Mouse (Mus musculus): ENCODE data around the gene Zfp414.
"Not testable (repeated sequence)": the region's sequence is repeated elsewhere in the genome, so short reads cannot be mapped to it uniquely, and the experiment has no call there.

The Zfp414 gene

DNA sequence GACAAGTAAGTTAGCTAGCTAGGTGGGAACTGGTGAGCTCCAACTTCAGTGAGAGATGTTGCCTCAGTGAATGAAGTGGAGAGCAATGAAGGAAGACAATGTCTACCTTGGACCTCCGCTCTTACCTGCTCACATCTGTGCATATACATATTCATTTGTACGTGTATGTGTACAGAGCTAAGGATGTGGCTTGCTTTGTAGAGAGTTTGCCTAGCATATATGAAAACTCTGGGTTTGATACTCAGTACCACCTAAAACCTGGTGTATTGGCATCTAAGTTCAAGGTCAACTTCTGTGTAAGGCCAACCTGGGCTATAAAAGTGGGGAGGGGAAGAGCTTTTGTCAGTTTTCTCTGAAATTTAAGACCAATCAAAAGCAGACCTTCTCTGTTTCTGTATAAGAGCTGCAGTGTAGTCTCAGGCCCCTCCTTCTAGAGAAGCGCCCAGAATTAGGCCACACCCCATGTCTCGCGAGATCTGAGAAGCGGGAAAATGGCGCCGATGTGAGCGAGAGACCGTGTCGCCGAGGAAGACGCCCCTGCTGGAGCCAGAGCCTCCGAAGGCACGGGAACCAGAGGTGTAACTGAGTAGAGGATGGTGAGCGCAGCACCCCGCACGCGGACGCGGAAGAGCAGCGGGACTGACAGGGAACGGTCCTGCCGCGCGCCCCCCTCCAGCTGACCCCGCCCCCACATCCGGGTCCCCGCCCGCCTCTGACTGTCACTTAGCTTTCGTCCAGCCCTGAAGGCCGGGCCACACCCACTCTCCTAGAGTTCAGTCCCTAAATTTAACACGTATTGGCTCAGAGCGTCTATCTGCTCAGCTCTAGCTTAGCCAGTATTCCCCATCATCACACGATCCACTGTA is at the start of gene Zfp414:
TSS of gene Zfp414 (plus strand) at position 470 of the 866 bp plus-strand sequence.
- DNase-seq: peak; percentile 88

DNA sequence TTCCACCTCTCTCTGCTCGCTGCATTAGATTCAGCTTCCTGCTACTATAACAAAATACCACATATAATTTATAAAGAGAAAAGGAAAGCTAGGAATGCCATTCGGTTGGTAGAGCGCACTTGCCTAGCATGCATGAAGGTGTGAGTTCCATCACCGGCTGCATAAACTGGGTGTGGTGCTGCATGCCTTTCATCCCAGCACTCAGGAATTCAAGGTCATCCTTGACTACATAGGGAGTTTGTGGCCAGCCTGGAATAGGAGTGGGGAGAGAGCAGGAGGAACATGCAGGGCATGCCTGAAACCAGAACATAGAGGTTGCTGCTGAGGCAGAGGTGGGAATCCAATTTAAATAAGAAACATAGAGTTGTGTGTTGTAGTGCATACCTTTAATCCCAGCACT is 44.8 kb upstream of the Zfp414 start:
- no peak for DNase-seq

DNA sequence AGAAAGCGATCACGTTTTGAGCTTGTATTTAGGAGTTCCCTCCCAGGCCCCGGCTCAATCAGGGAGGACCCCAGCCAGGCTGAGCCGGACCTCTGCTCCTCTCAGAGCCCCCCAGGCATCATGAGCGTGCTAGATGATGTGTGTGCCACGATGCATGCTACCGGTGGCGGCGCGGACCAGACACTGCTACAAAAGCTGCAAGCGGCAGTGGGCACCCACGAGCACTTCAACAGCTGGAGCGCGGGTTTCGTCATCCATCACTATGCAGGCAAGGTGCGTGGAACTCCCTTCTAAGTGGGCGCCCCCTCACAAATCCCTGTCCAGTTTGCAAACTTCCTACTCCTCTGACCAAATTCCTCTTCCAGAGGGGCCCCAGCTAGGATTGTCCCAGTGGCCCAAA is 42.9 kb upstream of the Zfp414 start:
- DNase-seq: no peak

DNA sequence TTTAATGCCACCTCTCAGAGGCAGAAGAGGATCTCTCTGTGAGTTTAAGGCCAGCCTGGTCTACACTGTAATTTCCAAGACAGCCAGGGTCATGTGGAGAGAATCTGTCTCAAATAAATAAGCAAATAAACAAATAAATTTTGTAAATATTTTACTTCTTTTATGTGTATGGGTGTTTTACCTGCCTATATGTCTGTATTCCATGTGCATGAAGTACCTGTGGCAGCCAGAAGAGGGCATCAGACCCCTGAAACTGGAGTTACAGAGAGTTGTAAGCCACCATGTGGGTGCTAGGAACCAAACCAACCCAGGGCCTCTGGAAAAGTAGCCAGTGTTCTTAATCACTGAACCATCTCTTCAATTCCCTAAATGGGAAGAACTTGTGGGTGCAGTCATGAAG is 31.6 kb upstream of the Zfp414 start:
- DNase-seq: no peak

DNA sequence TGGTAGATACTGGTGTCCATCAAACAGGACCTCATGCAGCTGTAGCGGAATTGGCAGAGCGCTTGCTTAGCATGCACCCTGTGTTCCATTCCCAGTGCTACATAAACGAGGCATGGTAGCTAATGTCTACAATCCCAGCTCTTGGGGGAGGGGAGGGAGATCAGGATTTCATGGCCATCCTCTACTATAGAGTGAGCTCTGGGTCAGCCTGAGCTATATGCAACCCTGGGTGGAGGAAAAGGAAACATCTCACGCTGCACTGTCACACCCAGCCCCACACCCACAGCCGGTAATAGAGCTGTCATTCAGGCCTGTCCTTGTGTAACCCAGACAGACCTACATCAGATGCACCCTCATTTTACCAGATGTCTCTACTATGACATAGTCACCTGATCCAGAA is 30.4 kb upstream of the Zfp414 start:
- DNase-seq: no peak

DNA sequence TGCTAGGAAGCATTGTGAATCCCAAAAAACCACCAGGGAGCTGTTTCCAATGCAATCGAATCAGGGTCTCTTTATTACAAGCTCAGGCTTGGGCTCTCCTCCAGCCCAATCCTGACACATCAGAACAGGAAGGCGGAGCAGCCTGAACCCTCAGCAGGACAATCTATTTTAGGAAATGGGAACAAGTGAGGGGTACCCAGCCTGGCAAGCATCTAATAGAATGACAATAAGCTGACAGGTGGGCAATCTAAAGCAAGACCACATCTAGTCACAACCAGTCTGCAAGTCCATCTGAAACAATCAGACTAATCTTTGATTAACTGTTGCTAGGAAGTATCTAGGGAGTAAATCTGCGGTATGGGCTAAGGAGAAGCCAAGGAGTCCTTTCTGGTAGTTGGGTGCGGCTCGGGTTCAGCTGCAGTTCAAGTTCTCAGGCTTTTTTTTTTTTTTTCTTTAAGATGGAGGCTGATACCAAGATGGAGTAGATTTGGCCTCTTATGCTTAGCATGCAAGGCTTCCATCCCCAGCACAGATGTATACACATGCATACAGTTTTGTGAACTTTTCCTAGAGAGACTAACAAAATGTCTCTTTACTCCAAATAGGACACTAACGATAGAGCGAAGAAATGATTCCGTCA is 28.9 kb upstream of the Zfp414 start:
- no peak for DNase-seq

DNA sequence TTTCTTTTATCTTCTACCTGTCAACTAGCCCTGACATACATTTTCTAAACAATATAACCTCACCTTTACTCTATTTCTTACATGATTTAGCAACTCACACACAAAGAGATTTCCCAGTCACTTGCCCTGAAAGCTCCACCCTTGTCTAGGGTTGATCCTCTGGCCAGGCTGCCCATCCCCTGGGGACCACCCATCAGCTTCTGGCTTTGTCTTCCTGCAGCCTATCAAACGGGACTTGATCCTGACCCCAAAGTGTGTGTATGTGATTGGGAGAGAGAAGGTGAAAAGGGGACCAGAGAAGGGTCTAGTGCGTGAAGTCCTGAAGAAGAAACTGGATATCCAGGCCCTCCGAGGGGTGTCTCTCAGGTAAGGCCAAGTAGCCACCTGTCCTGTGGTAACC is 28.1 kb upstream of the Zfp414 start:
- DNase-seq: no peak

DNA sequence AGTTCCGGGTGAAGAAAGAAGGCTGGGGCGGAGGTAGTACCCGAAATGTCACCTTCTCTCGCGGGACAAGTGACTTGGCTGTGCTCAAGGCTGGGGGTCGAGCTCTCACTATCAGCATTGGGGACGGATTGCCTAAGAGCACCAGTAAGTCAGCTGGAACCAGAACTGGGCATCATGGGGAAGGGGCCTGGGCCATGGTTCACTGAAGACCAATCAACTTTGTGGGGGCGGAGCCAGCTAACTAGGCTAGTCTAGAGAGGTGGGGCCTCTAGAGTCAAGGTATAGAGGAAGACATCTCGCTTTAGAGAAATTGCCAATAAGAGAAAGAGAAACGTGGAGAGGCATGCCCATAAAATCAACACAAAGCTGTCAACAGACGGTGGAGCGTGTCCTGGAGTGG is 26.9 kb upstream of the Zfp414 start:
- DNase-seq: no peak

DNA sequence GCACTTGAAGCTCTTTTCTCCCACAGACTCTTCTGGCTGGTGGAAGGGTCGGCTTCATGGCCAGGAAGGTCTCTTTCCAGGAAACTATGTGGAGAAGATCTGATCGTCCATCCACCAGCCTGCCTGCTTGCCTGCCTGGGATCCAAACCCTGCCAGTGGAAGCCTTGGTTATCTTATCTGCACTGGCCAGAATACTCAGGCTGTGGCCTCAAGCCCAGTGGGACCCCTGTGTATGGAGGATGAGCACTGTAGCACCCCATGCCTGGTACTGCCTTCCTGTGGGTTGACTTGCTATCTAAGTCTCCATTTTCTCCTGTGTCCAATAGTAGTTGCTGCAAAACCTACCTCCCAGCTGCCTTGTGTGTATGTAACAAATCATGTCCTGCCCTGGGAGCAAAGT is 21.6 kb upstream of the Zfp414 start:
- no peak for DNase-seq

DNA sequence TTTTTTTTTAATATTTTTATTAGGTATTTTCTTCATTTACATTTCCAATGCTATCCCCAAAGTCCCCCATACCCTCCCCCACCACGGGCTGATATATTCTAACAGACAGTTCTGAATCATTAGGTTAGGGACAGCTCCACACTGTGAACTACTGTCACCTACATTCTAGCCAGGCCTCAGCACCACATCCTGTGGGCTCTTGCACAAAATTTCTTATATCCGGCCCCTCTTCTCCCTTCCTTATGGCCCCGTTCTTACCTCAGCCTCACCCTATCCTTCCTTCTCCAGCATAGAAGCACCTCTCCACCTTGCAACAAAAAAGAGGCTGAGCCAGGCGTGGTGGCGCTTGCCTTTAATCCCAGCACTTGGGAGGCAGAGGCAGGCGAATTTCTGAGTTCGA is 18.3 kb upstream of the Zfp414 start:
- no peak for DNase-seq

DNA sequence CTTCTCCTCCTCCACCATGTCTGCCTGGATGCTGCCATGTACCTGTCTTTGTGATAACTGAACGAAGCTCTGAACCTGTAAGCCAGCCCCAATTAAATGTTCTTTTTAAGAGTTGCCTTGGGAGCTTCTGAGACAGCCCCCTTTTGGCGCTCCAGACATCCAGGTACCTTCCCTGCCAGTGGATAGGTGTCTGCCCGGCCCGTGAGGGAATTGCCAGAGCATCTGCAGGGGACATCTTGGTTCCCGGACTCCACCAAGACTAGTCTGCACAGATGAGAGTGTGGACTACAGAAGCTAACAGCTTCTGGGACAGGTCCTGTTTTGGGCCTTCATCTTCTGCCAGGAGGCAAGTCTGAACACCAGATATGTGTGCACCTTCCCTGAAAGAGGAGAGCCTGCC is 15.2 kb upstream of the Zfp414 start:
- DNase-seq: not testable (repeated sequence)

DNA sequence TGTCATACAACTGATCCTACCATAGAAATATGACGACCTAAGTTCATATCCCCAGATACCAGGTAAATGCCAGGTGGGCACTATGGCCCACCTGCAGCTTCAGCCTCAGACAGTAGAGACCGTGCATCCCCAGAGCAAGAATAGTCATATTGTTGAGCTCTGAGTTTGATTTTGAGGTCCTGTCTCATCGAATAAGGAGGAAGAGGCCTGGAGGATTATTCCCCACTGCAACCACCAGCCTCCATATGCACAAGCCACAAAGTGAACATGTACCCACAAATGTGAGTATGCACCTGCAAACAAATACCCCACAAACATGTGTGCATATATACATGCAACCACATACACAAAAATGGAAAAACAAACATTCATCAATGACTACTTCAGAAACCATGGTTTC is 1.6 kb upstream of the Zfp414 start:
- DNase-seq: no peak

DNA sequence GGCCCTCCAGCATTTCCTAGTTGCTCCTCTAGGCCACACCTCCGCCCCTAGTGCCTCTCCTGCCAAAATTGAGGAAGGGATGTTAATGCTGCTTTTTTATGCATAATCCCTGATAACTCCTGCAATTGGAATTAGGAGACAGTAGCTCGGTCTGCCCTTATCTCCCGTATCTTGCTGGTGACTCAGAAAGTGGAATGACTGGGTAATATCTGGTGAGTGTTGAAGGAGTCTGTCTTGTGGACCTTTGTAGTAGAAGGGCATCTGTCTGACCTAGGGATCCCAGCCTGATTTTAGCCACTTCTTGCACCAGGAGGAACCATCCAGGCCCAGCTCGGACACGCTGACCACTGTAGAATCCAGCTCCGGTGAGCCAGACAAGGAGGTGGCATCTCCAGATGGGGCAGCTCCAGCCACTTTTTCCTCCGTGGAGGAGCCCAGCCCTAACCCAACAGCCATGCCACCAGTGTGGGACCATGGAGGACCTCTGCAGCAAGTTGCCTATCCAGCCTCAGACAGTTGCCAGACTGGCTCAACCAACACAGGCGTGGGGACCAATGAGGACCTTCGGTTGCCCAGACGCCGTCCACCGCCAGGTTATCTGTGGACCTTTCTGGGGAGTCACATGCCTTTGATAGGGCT is 716 bp downstream of the Zfp414 start:
- no peak for DNase-seq

DNA sequence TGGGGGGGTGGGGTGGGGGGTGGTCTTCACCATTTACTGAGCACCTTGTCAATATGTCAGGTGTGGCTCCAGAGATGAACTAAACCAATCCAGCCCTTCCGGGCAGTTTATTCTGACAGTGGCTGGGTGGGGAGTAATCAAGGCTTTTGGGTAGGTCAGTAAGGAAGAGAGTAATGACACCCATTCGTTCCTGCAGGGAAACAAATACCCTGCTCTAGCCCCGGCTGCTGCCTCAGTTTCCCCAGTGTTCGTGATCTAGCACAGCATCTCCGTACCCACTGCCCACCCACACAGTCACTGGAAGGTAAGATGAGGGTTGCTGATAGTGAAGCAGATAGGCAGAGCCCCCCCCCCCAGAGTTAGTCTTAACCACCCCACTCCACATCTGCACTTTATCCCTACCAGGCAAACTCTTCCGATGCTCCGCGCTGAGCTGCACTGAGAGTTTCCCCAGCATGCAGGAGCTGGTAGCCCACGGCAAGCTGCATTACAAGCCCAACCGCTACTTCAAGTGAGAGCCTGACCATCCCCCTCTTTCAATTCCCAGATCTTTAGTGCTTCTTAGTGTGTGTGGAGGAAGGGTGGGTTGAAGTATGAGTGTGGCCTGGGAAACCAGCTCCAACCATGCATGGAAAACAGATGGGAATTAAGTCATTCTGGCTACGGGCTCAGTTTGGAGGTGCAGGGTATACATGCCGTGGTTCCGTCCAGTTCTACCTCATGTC is 1.4 kb downstream of the Zfp414 start:
- no peak for DNase-seq

DNA sequence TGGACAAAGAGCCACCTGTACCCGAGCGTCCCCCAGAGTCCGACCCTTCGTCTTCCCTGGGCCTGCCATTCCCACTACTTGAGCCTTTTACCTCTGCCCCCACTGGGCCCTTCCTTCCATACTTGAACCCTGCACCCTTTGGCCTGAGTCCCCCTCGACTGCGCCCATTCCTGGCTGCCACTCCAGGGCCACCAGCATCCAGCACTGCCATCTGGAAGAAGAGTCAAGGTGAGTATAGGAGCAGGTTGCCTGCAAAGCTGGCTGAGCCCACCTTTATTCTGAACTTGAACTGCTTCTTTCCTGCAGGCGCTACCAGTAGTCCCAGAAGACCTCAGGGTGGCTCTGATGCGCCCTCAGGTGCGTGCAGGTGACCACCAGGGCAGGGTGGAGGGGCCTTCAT is 2.3 kb downstream of the Zfp414 start:
- DNase-seq: no peak

DNA sequence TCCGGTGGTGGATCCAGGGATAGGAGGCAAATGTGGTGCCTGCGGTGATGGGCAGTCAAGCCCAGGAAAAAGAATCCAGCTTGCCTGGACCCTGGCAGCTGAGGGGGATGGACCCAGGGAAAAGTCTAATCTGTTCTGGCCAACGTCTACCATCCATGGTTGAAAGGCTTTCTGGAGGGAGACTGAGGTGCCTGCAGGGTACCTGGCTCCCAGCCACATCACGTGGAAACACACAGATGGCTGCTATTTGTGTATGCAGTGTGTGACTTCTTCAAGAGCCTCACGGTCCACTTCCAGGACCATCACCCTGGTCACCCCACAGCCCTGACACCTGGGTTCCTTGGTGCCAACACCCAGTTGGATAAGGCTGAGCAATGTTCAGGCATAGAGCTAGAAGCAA is 2.9 kb downstream of the Zfp414 start:
- DNase-seq: peak; percentile 79

DNA sequence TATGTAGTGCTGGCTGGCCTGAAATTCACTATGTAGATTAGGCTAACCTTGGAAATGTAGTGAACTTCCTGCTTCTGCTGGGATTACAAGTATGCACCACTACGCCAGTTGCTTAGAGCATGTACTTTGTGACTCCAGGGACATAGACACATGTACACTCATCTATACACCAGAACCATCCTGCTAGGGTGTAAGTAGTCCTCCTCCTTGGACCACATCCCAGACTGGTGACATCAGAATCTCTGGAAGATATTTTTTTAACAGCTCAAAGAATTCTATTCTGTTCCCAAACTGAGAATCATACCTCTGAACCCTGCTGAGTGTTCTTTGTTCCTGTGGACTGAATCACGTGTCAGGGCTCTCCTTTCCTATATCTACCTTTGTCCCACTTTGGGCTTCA is 8.1 kb downstream of the Zfp414 start:
- no peak for DNase-seq

DNA sequence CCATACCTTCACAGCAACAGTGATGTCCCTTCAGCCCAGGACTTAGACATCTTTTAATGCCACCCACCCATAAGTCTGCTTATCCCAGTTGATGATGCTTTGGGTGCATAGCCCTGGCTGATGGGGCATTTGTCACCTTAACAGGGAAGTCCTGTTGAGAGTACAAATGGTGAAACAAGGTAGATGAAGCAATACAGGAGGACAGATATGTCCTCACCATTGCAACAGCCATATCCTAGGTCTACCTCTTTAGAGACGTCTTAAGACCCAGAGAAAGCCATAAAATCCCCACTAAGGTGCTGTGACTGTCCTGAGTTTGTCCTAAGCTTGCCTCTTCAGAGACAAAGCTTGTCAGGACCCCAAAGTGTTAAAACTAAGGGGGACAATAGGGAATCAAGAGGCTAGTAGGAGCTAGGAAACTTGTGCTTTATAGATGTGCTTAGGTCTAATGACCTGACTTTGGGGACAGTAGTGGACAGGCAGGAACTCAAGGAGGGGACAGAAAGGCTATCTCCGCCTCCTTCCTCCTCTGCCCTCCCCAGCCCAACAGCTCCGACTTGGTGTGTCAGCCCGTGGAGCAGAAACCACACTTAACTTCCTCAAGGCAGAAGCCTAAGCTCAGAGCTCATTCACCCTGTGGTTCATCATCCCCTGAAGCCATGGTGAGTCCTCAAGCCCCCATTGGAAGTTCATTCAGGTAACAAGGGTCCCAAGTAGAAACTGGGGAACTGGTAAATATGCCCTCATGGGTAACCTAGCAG is 8.8 kb downstream of the Zfp414 start, which contains the start of gene Pram1:
TSS of gene Pram1 (plus strand) at position 541 of the 761 bp plus-strand sequence.
- no peak for DNase-seq

DNA sequence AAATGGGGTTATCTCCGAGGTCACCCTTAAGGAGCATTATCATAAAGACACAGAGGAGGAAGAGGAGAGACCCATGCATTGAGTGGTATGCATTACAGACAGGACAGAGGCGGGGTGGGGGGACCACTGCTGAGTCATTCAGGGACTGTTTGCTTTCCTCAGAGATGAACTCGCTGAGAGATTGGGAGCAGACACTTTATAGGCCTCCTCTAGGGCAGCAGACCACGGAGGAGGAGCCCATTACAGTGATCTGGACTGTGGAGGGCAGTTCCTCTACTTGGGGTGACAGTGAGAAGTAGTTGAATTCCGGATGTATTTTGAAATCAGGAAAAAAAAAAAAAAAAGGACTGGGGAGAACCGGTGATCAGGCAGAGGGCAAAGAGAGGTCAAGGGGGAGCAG is 10.9 kb downstream of the Zfp414 start:
- DNase-seq: no peak

DNA sequence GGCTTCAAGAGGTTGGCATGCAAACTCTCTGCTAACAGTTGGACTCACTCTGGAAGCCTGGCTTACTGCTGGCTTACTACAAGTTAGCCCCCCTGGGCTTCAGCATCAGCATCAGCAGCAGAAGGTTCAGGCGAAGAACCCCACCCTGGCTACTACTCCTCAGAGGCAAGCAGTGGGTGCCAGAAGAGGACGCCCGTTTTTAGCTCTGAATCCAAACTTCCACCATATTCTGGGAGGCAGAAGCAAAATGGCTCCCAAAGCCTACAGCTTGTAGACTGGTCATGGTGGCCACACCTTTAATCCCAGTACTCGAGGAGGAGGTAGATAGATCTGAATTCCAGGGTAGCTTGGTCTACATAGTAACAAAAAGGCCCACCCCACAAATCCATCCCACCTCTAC is 15.2 kb downstream of the Zfp414 start:
- DNase-seq: no peak

DNA sequence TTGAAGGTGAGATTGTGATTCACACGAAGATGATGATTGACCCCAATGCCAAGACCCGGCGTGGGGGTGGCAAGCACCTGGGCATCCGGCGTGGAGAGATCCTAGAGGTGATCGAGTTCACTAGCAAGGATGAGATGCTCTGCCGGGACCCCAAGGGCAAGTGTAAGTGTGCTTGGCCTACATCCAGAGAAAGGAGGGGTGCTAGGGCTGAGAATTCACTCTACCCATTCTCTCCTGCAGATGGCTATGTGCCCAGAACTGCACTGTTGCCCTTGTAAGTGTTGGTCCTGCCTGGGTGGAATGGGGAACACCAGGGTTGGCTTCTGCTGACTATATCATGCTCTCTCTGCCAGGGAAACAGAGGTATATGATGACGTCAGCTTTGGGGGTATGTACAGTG is 16.2 kb downstream of the Zfp414 start:
- no peak for DNase-seq

DNA sequence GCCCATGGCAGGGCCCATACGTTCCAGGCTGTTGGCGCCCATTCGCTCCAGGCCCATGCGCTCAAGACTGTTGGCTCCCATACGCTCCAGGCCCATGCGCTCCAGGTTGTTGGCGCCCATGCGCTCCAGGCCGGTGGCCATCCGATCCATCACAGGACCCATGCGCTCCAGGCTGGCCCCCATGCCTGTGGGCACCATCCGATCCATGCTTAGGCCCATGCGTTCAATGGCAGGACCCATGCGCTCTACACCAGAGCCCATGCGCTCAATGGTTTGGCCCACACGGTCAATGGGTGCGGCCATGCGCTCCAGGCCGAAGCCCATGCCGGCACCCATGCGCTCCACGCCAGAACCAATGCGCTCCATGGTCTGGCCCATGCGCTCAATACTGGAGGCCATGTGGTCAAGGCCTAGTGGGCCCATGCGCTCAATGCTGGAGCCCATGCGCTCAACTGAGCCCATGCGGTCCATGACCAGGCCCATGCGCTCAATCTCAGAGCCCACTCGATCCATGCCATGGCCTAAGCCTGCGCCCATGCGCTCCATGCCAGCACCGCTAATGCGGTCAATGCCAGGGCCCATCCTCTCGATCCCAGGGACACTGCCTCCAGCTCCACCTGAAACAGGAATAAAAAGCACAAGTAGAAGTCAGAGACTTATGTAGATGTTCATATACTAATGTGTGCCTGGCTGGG is 21.0 kb downstream of the Zfp414 start:
- no peak for DNase-seq
